In the genomic region with DNA sequence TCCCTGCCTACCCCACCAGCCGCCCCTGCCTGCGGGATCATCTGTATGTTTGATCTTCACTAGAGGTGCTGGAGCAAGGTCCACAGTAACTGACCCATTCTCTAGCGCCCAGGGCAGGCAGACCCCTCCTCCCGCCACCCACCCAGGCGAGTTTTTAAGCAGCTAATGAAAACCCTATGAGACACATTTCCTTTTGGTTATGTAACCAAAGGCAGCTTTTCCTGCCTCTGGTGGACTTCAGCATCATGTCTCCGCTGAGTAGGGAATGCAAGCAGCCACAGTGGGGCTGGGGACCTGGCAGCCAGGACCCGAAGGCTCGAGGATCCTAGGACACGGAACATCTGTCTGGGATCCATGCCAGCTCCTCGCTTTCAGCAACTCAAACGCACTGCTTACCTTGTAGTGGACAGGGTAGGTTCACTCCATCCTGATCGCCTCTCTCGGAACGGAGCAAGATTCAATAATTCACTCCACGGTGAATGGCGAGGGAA, we compare ENCODE assay signal across 7 mouse cellular contexts. TPM values are rescaled to one million over a fixed set of nuclear protein-coding genes. Genes with fewer than 3 reads are reported as not detected.
A peak's percentile ranks its signal among the peaks of the same experiment; 100 is the strongest.
DNase-seq lines count a peak whose midpoint lies in the region; ATAC-seq and TF ChIP-seq lines count a peak whose summit lies in the region.

No protein-coding gene starts in this region.

- peak; percentile 48 for DNase-seq in brain, embryonic 14.5 days (ENCODE audit: low read depth)
- no peak for DNase-seq in urinary bladder, adult 18-20 months (ENCODE audit: low spot score in 2 of 2)
- DNase-seq in urinary bladder, adult 2 months (ENCODE audit: low spot score) = no peak
- no peak for DNase-seq in lung, postnatal 10 days

- no peaks in the 10 kb centered on the region for H3K27me3 ChIP-seq in hindbrain, embryonic 16.5 days (replicated peaks; ENCODE audit: control insufficient read depth, insufficient read depth, low read length)
- no peaks in the 10 kb centered on the region for H3K27me3 ChIP-seq in midbrain, embryonic 16.5 days (ENCODE audit: control insufficient read depth, insufficient read depth, low read depth, low read length)

- peak overlapping the region; percentile 61 for H3K27ac ChIP-seq in cortical plate, adult 2 months (ENCODE audit: insufficient read depth, low read length)
- H3K27ac ChIP-seq in hindbrain, embryonic 16.5 days (ENCODE audit: low read depth, low read length) = peak overlapping the region; percentile 76
- H3K27ac ChIP-seq in midbrain, embryonic 16.5 days (ENCODE audit: low read length) = peak overlapping the region; percentile 77

- no peaks in the 10 kb centered on the region for H3K9me3 ChIP-seq in hindbrain, embryonic 16.5 days (ENCODE audit: control insufficient read depth, low read length)
- H3K9me3 ChIP-seq in midbrain, embryonic 16.5 days (replicated peaks; ENCODE audit: control insufficient read depth, low read length, poor library complexity, severe bottlenecking) = no peaks in the 10 kb centered on the region

- TF ChIP-seq CTCF in brain, embryonic 14.5 days (IDR thresholded peaks at IDR 0.05; ENCODE audit: borderline replicate concordance, extremely low read depth, insufficient read depth, insufficient read length) = no peak
- no peak for TF ChIP-seq CTCF in cortical plate, adult 2 months (IDR thresholded peaks at IDR 0.05; ENCODE audit: extremely low read depth, insufficient read depth, low read length)

- no peaks in the 10 kb centered on the region for H3K36me3 ChIP-seq in hindbrain, embryonic 16.5 days (ENCODE audit: control insufficient read depth, insufficient read depth, low read length)
- H3K36me3 ChIP-seq in midbrain, embryonic 16.5 days (ENCODE audit: control insufficient read depth, insufficient read depth, low read length) = no peaks in the 10 kb centered on the region

- peak overlapping the region; percentile 79 for H3K4me3 ChIP-seq in cortical plate, adult 2 months (ENCODE audit: insufficient read depth, low read length)
- H3K4me3 ChIP-seq in hindbrain, embryonic 16.5 days (ENCODE audit: low read length) = peak overlapping the region; percentile 57
- H3K4me3 ChIP-seq in midbrain, embryonic 16.5 days (ENCODE audit: low read depth, low read length) = peak overlapping the region; percentile 56

- peak; percentile 41 for ATAC-seq in hindbrain, embryonic 16.5 days
- ATAC-seq in midbrain, embryonic 16.5 days = peak; percentile 57

- H3K4me1 ChIP-seq in cortical plate, adult 2 months (ENCODE audit: control insufficient read depth, insufficient read depth, low read length) = peaks cover 1% of the 10 kb centered on the region; the same call in 1 of the 2 replicates
- H3K4me1 ChIP-seq in hindbrain, embryonic 16.5 days (ENCODE audit: control insufficient read depth, insufficient read depth, low read depth, low read length) = peaks cover 14% of the 10 kb centered on the region
- H3K4me1 ChIP-seq in midbrain, embryonic 16.5 days (ENCODE audit: control insufficient read depth, insufficient read depth, low read length) = peaks cover 54% of the 10 kb centered on the region

- H3K9ac ChIP-seq in hindbrain, embryonic 16.5 days (ENCODE audit: low read depth, low read length) = peak overlapping the region; percentile 72
- H3K9ac ChIP-seq in midbrain, embryonic 16.5 days (ENCODE audit: low read depth, low read length) = peak overlapping the region; percentile 78

- TF ChIP-seq POLR2A in brain, embryonic 14.5 days (IDR thresholded peaks at IDR 0.05; ENCODE audit: borderline replicate concordance, extremely low read depth, insufficient read depth, insufficient read length, poor library complexity, severe bottlenecking) = no peak
- TF ChIP-seq POLR2A in cortical plate, adult 2 months (IDR thresholded peaks at IDR 0.05; ENCODE audit: extremely low read depth, insufficient read depth, low read length) = no peak

- WGBS in hindbrain, embryonic 16.5 days = 7% methylated on average over 16 of the region's 16 CpGs
- WGBS in midbrain, embryonic 16.5 days = 7% methylated on average over 16 of the region's 16 CpGs

- peak overlapping the region; percentile 71 for H3K4me2 ChIP-seq in hindbrain, embryonic 16.5 days (ENCODE audit: low read length)
- H3K4me2 ChIP-seq in midbrain, embryonic 16.5 days (ENCODE audit: low read length) = peak overlapping the region; percentile 77

RNA-seq across cellular contexts. Expression of a gene that starts 0.7 kb away (rescaled TPM):
- 1.7 and 4.0 TPM in 2 replicates for polyA plus RNA-seq in brain, embryonic 14.5 days (2012; rRNA removed)
- 20.3 and 20.4 TPM in 2 replicates for polyA plus RNA-seq in cortical plate, adult 2 months (2012; rRNA removed)
- polyA plus RNA-seq in hindbrain, embryonic 16.5 days (2015; fragmentation: Nextera tagmentation; extraction: Ambion mirVana) = 3.8 and 6.2 TPM in 2 replicates
- polyA plus RNA-seq in midbrain, embryonic 16.5 days (2015; fragmentation: Nextera tagmentation; extraction: Ambion mirVana) = 6.1 and 6.5 TPM in 2 replicates
- not detected in 2 replicates for polyA plus RNA-seq in urinary bladder, adult 2 months (2012; rRNA removed)
